Mouse (Mus musculus): ENCODE measurements around the gene Prlhr. TPM values are rescaled to one million over a fixed set of nuclear protein-coding genes. Genes with fewer than 3 reads are reported as not detected.
A peak's percentile ranks its signal among the peaks of the same experiment; 100 is the strongest.

Prlhr gene
- polyA plus RNA-seq, 1 experiment from 2014 or later, result 0.09 TPM

GRCm38 (mm10) chr19:60465726-60466125, 2.4 kb downstream of the Prlhr start:
- peaks cover 40% of the 10 kb centered on the region for H3K4me1 ChIP-seq (replicated peaks)
- no peaks in the 10 kb centered on the region for H3K36me3 ChIP-seq
- no peak for ATAC-seq
- no peak overlapping the region for H3K4me2 ChIP-seq (replicated peaks)
- 76% methylated on average over 2 of the region's 2 CpGs for WGBS
- H3K9me3 ChIP-seq, result no peaks in the 10 kb centered on the region
- H3K4me3 ChIP-seq (replicated peaks), result no peak overlapping the region
- peaks cover 76% of the 10 kb centered on the region for H3K27me3 ChIP-seq
- H3K9ac ChIP-seq (replicated peaks), result no peak overlapping the region
- no peak overlapping the region for H3K27ac ChIP-seq

- peak; percentile 41; the same call in 1 of the 2 replicates for ATAC-seq
- no peak overlapping the region for H3K4me2 ChIP-seq (replicated peaks)
- H3K27me3 ChIP-seq, result peaks cover 66% of the 10 kb centered on the region
- H3K4me3 ChIP-seq (replicated peaks), result no peak overlapping the region
- no peaks in the 10 kb centered on the region for H3K36me3 ChIP-seq
- peaks cover 39% of the 10 kb centered on the region for H3K4me1 ChIP-seq (replicated peaks)
- no peak overlapping the region for H3K9ac ChIP-seq (replicated peaks)
- WGBS, result 16% methylated on average over 3 of the region's 3 CpGs
- H3K9me3 ChIP-seq, result no peaks in the 10 kb centered on the region
- no peak overlapping the region for H3K27ac ChIP-seq
Measured at GRCm38 (mm10) chr19:60463896-60464295, 4.2 kb downstream of the Prlhr start.

- H3K4me3 ChIP-seq (replicated peaks), result no peak overlapping the region
- ATAC-seq, result no peak
- H3K4me1 ChIP-seq (replicated peaks), result peaks cover 34% of the 10 kb centered on the region
- no peaks in the 10 kb centered on the region for H3K9me3 ChIP-seq
- H3K27me3 ChIP-seq, result peaks cover 61% of the 10 kb centered on the region
- H3K9ac ChIP-seq (replicated peaks), result no peak overlapping the region
- no peak overlapping the region for H3K4me2 ChIP-seq (replicated peaks)
- no peak overlapping the region for H3K27ac ChIP-seq
- 86% methylated on average over 3 of the region's 3 CpGs for WGBS
- no peaks in the 10 kb centered on the region for H3K36me3 ChIP-seq
Measured at GRCm38 (mm10) chr19:60463440-60463839, 4.7 kb downstream of the Prlhr start.

GRCm38 (mm10) chr19:60461476-60461875, 6.6 kb downstream of the Prlhr start:
- ATAC-seq, result no peak
- WGBS, result 74% methylated on average over 2 of the region's 2 CpGs
- no peak overlapping the region for H3K9ac ChIP-seq (replicated peaks)

GRCm38 (mm10) chr19:60459680-60460079, 8.4 kb downstream of the Prlhr start:
- Histone ChIP-seq H3K4me1 (replicated peaks) (peaks cover 15% of the 10 kb centered on the region), H3K27ac (no peak overlapping the region), H3K9me3 (no peaks in the 10 kb centered on the region), H3K9ac (replicated peaks) (no peak overlapping the region), H3K27me3 (peaks cover 25% of the 10 kb centered on the region), H3K36me3 (no peaks in the 10 kb centered on the region), H3K4me2 (replicated peaks) (no peak overlapping the region), H3K4me3 (replicated peaks) (no peak overlapping the region)
- 75% methylated on average over 3 of the region's 3 CpGs for WGBS
- no peak for ATAC-seq

More at GRCm38 (mm10) chr19:60461476-60461875, 6.6 kb downstream of the Prlhr start:
- H3K4me1 ChIP-seq (replicated peaks), result peaks cover 17% of the 10 kb centered on the region
- no peak overlapping the region for H3K27ac ChIP-seq
- no peaks in the 10 kb centered on the region for H3K9me3 ChIP-seq
- peaks cover 41% of the 10 kb centered on the region for H3K27me3 ChIP-seq
- H3K4me2 ChIP-seq (replicated peaks), result no peak overlapping the region
- no peaks in the 10 kb centered on the region for H3K36me3 ChIP-seq
- no peak overlapping the region for H3K4me3 ChIP-seq (replicated peaks)

GRCm38 (mm10) chr19:60459071-60459470, 9.0 kb downstream of the Prlhr start:
- H3K4me2 ChIP-seq (replicated peaks), result no peak overlapping the region
- peaks cover 9% of the 10 kb centered on the region for H3K4me1 ChIP-seq (replicated peaks)
- peaks cover 25% of the 10 kb centered on the region for H3K27me3 ChIP-seq
- 84% methylated on average over 2 of the region's 2 CpGs for WGBS
- no peak overlapping the region for H3K4me3 ChIP-seq (replicated peaks)
- no peaks in the 10 kb centered on the region for H3K9me3 ChIP-seq
- no peaks in the 10 kb centered on the region for H3K36me3 ChIP-seq
- no peak overlapping the region for H3K27ac ChIP-seq
- no peak for ATAC-seq
- no peak overlapping the region for H3K9ac ChIP-seq (replicated peaks)

GRCm38 (mm10) chr19:60455791-60456190, 12.3 kb downstream of the Prlhr start:
- no peaks in the 10 kb centered on the region for H3K4me1 ChIP-seq (replicated peaks)
- no peak overlapping the region for H3K4me3 ChIP-seq (replicated peaks)
- no peak for ATAC-seq
- no peak overlapping the region for H3K27ac ChIP-seq
- no peaks in the 10 kb centered on the region for H3K36me3 ChIP-seq
- no peak overlapping the region for H3K9ac ChIP-seq (replicated peaks)
- 89% methylated on average over 1 of the region's 1 CpGs for WGBS
- H3K27me3 ChIP-seq, result peaks cover 7% of the 10 kb centered on the region
- H3K4me2 ChIP-seq (replicated peaks), result no peak overlapping the region
- H3K9me3 ChIP-seq, result no peaks in the 10 kb centered on the region

- Histone ChIP-seq H3K9me3 (no peaks in the 10 kb centered on the region), H3K36me3 (no peaks in the 10 kb centered on the region), H3K27me3 (no peaks in the 10 kb centered on the region), H3K9ac (replicated peaks) (no peak overlapping the region), H3K27ac (no peak overlapping the region), H3K4me3 (replicated peaks) (no peak overlapping the region), H3K4me1 (replicated peaks) (no peaks in the 10 kb centered on the region), H3K4me2 (replicated peaks) (no peak overlapping the region)
- ATAC-seq, result no peak
Measured at GRCm38 (mm10) chr19:60440531-60440930, 27.6 kb downstream of the Prlhr start.

- WGBS, result 76% methylated on average over 5 of the region's 5 CpGs
- Histone ChIP-seq H3K4me1 (replicated peaks) (no peaks in the 10 kb centered on the region), H3K9ac (replicated peaks) (no peak overlapping the region), H3K4me3 (replicated peaks) (no peak overlapping the region), H3K4me2 (replicated peaks) (no peak overlapping the region), H3K9me3 (no peaks in the 10 kb centered on the region), H3K27ac (no peak overlapping the region), H3K36me3 (no peaks in the 10 kb centered on the region), H3K27me3 (no peaks in the 10 kb centered on the region)
- ATAC-seq, result no peak
Measured at GRCm38 (mm10) chr19:60440083-60440482, 28.0 kb downstream of the Prlhr start.

- Histone ChIP-seq H3K4me2 (replicated peaks) (no peak overlapping the region), H3K4me3 (replicated peaks) (no peak overlapping the region), H3K9ac (replicated peaks) (no peak overlapping the region), H3K36me3 (no peaks in the 10 kb centered on the region), H3K27me3 (no peaks in the 10 kb centered on the region), H3K27ac (no peak overlapping the region), H3K4me1 (replicated peaks) (no peaks in the 10 kb centered on the region), H3K9me3 (no peaks in the 10 kb centered on the region)
- ATAC-seq, result no peak
- WGBS, result 58% methylated on average over 6 of the region's 6 CpGs
Measured at GRCm38 (mm10) chr19:60437566-60438241, 30.4 kb downstream of the Prlhr start.

- no peak for ATAC-seq
- Histone ChIP-seq H3K27me3 (no peaks in the 10 kb centered on the region), H3K36me3 (no peaks in the 10 kb centered on the region), H3K4me3 (replicated peaks) (no peak overlapping the region), H3K9ac (replicated peaks) (no peak overlapping the region), H3K27ac (no peak overlapping the region), H3K9me3 (no peaks in the 10 kb centered on the region), H3K4me2 (replicated peaks) (no peak overlapping the region), H3K4me1 (replicated peaks) (no peaks in the 10 kb centered on the region)
- 85% methylated on average over 6 of the region's 6 CpGs for WGBS
Measured at GRCm38 (mm10) chr19:60432347-60433129, 35.6 kb downstream of the Prlhr start.

GRCm38 (mm10) chr19:60417611-60418010, 50.5 kb downstream of the Prlhr start:
- no peak overlapping the region for H3K27ac ChIP-seq
- H3K9ac ChIP-seq (replicated peaks), result no peak overlapping the region
- no peak overlapping the region for H3K4me2 ChIP-seq (replicated peaks)
- ATAC-seq, result peak; percentile 65; the same call in 1 of the 2 replicates
- H3K36me3 ChIP-seq, result no peaks in the 10 kb centered on the region
- H3K9me3 ChIP-seq, result no peaks in the 10 kb centered on the region
- no peak overlapping the region for H3K4me3 ChIP-seq (replicated peaks)
- no peaks in the 10 kb centered on the region for H3K27me3 ChIP-seq
- 62% methylated on average over 1 of the region's 1 CpGs for WGBS
- no peaks in the 10 kb centered on the region for H3K4me1 ChIP-seq (replicated peaks)
